Mouse (Mus musculus): ENCODE data around the gene Jmjd8. TPM values are rescaled to one million over a fixed set of nuclear protein-coding genes. Genes with fewer than 3 reads are reported as not detected.
A peak's percentile ranks its signal among the peaks of the same experiment; 100 is the strongest.

The Jmjd8 gene
- polyA plus RNA-seq (2012; rRNA removed) = 65.8 and 75.2 TPM in 2 replicates

- WGBS = 1% methylated on average over 32 of the region's 32 CpGs
- H3K27me3 ChIP-seq (ENCODE audit: control insufficient read depth, insufficient read depth, low read length) = no peaks in the 10 kb centered on the region
- peaks cover 33% of the 10 kb centered on the region for H3K4me1 ChIP-seq (ENCODE audit: control insufficient read depth, insufficient read depth, low read length)
Measured at GRCm38 (mm10) chr17:25828712-25829557, at the start of gene Jmjd8. Gene Jmjd8, plus strand, starts transcription at chr17:25828867.

DNA sequence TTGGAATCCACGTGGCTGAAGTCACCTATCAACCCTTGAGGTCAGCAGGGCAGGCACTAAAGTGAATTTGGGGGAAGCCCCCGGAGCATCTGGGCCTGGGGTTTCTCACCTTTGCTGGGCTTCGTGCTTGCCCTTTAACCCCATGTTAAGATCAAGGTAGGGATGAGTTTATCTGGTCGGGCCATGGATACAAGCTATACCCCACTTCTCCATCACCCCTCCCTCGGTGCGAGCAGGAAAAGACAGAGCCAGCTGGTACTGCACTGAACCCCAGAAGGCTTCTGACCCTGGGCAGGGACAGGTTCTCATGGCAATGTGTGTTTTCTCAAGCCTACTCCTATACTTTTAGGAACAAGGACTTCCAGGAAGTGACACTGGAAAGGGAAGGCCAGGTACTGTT is 47.3 kb upstream of the Jmjd8 start:
- TF ChIP-seq CTCF (IDR thresholded peaks at IDR 0.05; ENCODE audit: borderline replicate concordance, insufficient read depth, low read depth, low read length) (no peak), POLR2A (IDR thresholded peaks at IDR 0.05; ENCODE audit: borderline replicate concordance, insufficient read depth, low read length) (no peak)
- WGBS = 80% methylated on average over 6 of the region's 6 CpGs

More at GRCm38 (mm10) chr17:25828712-25829557, at the start of gene Jmjd8:
- Histone ChIP-seq H3K4me3 (replicated peaks; ENCODE audit: insufficient read depth, low read depth, low read length) (peak within 1 kb of the TSS; percentile 92), H3K27ac (ENCODE audit: insufficient read depth, low read length) (peak within 1 kb of the TSS; percentile 52)
- peak; percentile 58; the same call in 1 of the 2 replicates for TF ChIP-seq CTCF (IDR thresholded peaks at IDR 0.05; ENCODE audit: borderline replicate concordance, insufficient read depth, low read depth, low read length)
- peak; percentile 80 for TF ChIP-seq POLR2A (IDR thresholded peaks at IDR 0.05; ENCODE audit: borderline replicate concordance, insufficient read depth, low read length)
- peak; percentile 84 to 85 for DNase-seq

GRCm38 (mm10) chr17:25783086-25783485 is 45.6 kb upstream of the Jmjd8 start:
- WGBS = 6% methylated on average over 7 of the region's 7 CpGs
- no peaks in the 10 kb centered on the region for H3K27me3 ChIP-seq (ENCODE audit: control insufficient read depth, insufficient read depth, low read length)
- TF ChIP-seq POLR2A (IDR thresholded peaks at IDR 0.05; ENCODE audit: borderline replicate concordance, insufficient read depth, low read length) = 0 out of 2 replicates have a peak, but pooled peaks have one; percentile 13
- no peak for TF ChIP-seq CTCF (IDR thresholded peaks at IDR 0.05; ENCODE audit: borderline replicate concordance, insufficient read depth, low read depth, low read length)
- H3K4me1 ChIP-seq (ENCODE audit: control insufficient read depth, insufficient read depth, low read length) = peaks cover 15% of the 10 kb centered on the region
- peak; percentile 70 to 72 for DNase-seq
- H3K27ac ChIP-seq (ENCODE audit: insufficient read depth, low read length) = no peak overlapping the region
- H3K4me3 ChIP-seq (replicated peaks; ENCODE audit: insufficient read depth, low read depth, low read length) = no peak overlapping the region

More for the DNA sequence above, 47.3 kb upstream of the Jmjd8 start:
- H3K4me1 ChIP-seq (ENCODE audit: control insufficient read depth, insufficient read depth, low read length) = peaks cover 15% of the 10 kb centered on the region
- H3K27me3 ChIP-seq (ENCODE audit: control insufficient read depth, insufficient read depth, low read length) = no peaks in the 10 kb centered on the region
- H3K27ac ChIP-seq (ENCODE audit: insufficient read depth, low read length) = no peak overlapping the region
- DNase-seq = no peak
- no peak overlapping the region for H3K4me3 ChIP-seq (replicated peaks; ENCODE audit: insufficient read depth, low read depth, low read length)

DNA sequence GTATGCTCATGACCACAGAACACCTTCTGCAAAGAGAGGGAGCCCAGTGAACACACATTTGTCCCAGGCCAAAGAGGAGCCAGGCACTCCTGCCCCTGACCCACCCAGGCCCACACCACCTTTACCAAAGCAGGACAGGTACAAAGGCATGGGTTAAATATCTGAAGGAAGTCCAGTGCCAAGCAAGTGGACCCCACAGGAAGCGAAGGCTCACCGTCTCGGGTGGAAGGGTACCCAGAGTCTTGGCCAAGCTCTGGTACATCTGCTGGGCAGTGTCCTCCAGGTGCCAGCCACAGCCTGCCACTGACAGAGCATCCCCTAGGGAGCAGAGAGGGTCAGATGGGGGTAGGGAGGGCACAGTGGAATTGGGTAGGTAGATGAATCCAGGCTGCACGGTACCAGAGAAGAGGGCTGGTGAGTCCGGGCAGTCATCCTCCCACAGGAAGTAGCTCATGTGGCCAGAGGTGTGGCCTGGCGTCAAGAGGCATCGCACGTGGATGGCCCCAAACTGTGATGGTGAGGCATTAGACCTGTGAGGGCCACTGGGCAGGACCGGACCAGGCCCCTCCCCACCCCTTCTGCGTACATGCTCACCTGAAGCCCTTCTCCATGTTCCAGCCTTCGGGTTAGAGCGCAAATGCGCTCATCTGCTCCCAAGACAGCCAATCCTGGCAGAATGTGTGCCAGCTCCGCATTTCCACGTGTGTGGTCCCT is 44.6 kb upstream of the Jmjd8 start:
- Histone ChIP-seq H3K27ac (ENCODE audit: insufficient read depth, low read length) (no peak overlapping the region), H3K4me1 (ENCODE audit: control insufficient read depth, insufficient read depth, low read length) (peaks cover 15% of the 10 kb centered on the region), H3K4me3 (replicated peaks; ENCODE audit: insufficient read depth, low read depth, low read length) (peak overlapping the region; percentile 68), H3K27me3 (ENCODE audit: control insufficient read depth, insufficient read depth, low read length) (no peaks in the 10 kb centered on the region)
- TF ChIP-seq CTCF (IDR thresholded peaks at IDR 0.05; ENCODE audit: borderline replicate concordance, insufficient read depth, low read depth, low read length) = no peak
- TF ChIP-seq POLR2A (IDR thresholded peaks at IDR 0.05; ENCODE audit: borderline replicate concordance, insufficient read depth, low read length) = no peak
- DNase-seq = no peak
- WGBS = 31% methylated on average over 15 of the region's 15 CpGs

DNA sequence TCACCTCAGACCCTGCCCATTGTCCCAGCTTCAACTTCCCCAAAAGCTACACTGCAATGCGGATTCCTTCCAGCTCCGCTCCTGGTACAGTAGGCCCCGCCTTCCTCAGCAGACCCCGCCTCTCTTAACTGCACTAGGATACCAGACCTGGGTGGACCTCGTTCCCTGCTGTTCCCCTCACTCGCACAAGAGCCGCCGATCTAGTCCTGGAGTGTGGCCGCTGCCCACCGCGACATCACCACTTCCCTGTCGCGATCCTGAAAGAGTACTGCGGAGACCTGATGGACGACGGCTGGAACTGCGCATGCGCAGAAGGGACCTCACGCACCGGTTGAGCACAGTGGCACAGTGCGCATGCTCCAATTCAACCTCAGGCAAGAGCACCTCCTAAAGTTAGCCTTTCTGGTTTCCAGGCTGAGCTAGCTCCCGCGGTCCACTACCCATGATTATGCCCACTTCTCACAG is 43.4 kb upstream of the Jmjd8 start, which contains the start of gene Haghl:
Gene Haghl, minus strand, starts transcription at position 393 of the 465 bp plus-strand sequence.
- H3K27me3 ChIP-seq (ENCODE audit: control insufficient read depth, insufficient read depth, low read length) = no peaks in the 10 kb centered on the region
- H3K27ac ChIP-seq (ENCODE audit: insufficient read depth, low read length) = peak within 1 kb of the TSS; percentile 27
- peak within 1 kb of the TSS; percentile 68 for H3K4me3 ChIP-seq (replicated peaks; ENCODE audit: insufficient read depth, low read depth, low read length)
- peak; percentile 96 to 99 for DNase-seq
- H3K4me1 ChIP-seq (ENCODE audit: control insufficient read depth, insufficient read depth, low read length) = peaks cover 15% of the 10 kb centered on the region
- peak; percentile 97 for TF ChIP-seq POLR2A (IDR thresholded peaks at IDR 0.05; ENCODE audit: borderline replicate concordance, insufficient read depth, low read length)
- TF ChIP-seq CTCF (IDR thresholded peaks at IDR 0.05; ENCODE audit: borderline replicate concordance, insufficient read depth, low read depth, low read length) = no peak
- under 1% methylated on average over 23 of the region's 23 CpGs for WGBS

DNA sequence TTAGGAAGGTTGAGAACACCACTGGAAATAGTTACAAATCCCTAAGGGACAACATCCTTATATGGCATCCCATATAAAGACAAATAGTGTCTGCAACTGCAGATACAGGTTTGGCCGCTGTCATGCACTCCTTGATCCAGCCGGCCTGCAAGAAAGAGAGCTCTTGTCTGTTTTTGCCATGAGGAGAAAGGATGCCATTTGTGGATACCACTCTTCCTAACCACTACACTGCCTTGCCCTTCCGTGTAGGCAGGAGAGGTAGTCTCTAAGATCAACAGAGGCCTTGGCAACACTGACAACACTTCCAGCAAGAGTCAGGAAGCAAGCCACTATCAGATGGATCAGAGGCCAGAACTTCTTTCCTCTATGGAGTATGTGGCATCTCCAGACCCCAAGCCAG is 42.4 kb upstream of the Jmjd8 start, which contains the start of gene Ccdc78:
Gene Ccdc78, plus strand, starts transcription at position 301 of the 400 bp plus-strand sequence.
- TF ChIP-seq POLR2A (IDR thresholded peaks at IDR 0.05; ENCODE audit: borderline replicate concordance, insufficient read depth, low read length) = no peak
- no peak for TF ChIP-seq CTCF (IDR thresholded peaks at IDR 0.05; ENCODE audit: borderline replicate concordance, insufficient read depth, low read depth, low read length)
- Histone ChIP-seq H3K27ac (ENCODE audit: insufficient read depth, low read length) (no peak within 1 kb of the TSS), H3K4me3 (replicated peaks; ENCODE audit: insufficient read depth, low read depth, low read length) (peak within 1 kb of the TSS; percentile 68), H3K27me3 (ENCODE audit: control insufficient read depth, insufficient read depth, low read length) (no peaks in the 10 kb centered on the region), H3K4me1 (ENCODE audit: control insufficient read depth, insufficient read depth, low read length) (peaks cover 15% of the 10 kb centered on the region)
- DNase-seq = no peak
- WGBS = 86% methylated on average over 3 of the region's 3 CpGs

DNA sequence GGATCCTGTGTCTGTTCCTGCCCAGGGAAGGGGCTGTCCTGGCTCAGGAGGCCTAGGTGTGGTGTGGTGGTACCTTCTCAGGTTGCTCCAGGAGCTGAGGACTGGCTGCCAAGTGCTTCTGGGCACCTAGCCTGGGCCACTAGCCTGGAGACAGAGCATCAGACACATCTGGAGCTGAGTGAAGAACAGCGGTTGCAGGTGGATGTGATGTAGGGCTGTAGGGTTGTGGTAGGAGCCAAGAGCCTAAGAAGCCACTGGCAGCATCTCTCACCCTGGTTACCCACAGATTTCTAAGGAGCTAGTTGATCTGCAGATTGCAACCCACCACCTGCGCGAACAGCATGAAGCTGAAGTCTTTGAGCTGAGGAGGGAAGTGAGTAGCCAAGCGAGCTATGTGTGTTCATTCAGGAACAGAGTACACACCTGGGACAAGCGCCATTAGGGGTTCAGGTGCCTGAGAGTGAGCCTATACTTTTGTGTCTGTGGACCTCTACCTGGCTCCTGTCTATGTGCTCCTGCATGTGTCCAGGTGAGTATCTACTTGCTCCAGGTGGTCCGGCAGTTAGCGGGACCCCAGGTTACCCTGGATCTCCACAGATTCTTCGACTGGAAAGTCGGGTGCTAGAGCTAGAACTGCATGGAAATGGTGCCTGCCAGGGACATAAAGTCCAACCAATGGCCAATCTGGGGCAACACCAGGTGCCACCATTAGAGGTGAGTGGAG is 41.7 kb upstream of the Jmjd8 start:
- no peak for DNase-seq
- no peak overlapping the region for H3K4me3 ChIP-seq (replicated peaks; ENCODE audit: insufficient read depth, low read depth, low read length)
- no peak overlapping the region for H3K27ac ChIP-seq (ENCODE audit: insufficient read depth, low read length)
- H3K4me1 ChIP-seq (ENCODE audit: control insufficient read depth, insufficient read depth, low read length) = peaks cover 15% of the 10 kb centered on the region
- no peak for TF ChIP-seq CTCF (IDR thresholded peaks at IDR 0.05; ENCODE audit: borderline replicate concordance, insufficient read depth, low read depth, low read length)
- TF ChIP-seq POLR2A (IDR thresholded peaks at IDR 0.05; ENCODE audit: borderline replicate concordance, insufficient read depth, low read length) = no peak
- WGBS = 89% methylated on average over 9 of the region's 9 CpGs
- no peaks in the 10 kb centered on the region for H3K27me3 ChIP-seq (ENCODE audit: control insufficient read depth, insufficient read depth, low read length)

Measured in cerebellum, adult 2 months (tissue).